Mouse (Mus musculus) C2C12 (cell line): Measurements from ENCODE around the gene Slc25a19. TPM values are rescaled to one million over a fixed set of nuclear protein-coding genes. Genes with fewer than 3 reads are reported as not detected.

Source experiments
- H3K27me3 ChIP-seq: one replicate; pipeline ENCODE4 v1.6.1; 2011; ENCODE audit not compliant: control insufficient read depth, insufficient read depth, insufficient read length
- H3K36me3 ChIP-seq: one replicate; pipeline ENCODE4 v1.6.1; 2011; ENCODE audit not compliant: control insufficient read depth, insufficient read depth
- H3K4me3 ChIP-seq: one replicate; pipeline ENCODE4 v1.5.1; 2011; ENCODE audit warnings: mild to moderate bottlenecking, control low read depth; ENCODE audit not compliant: poor library complexity, insufficient read depth, severe bottlenecking
- H3K79me2 ChIP-seq: one replicate; pipeline ENCODE4 v1.6.1; 2011; ENCODE audit not compliant: control insufficient read depth, insufficient read depth
- H3K79me3 ChIP-seq: one replicate; pipeline ENCODE4 v1.6.1; 2011; ENCODE audit warnings: low read depth, control low read depth
- H3ac ChIP-seq: one replicate; pipeline ENCODE3; 2011; ENCODE audit warnings: low read depth; ENCODE audit not compliant: control insufficient read depth, insufficient read length
- CEBPB ChIP-seq: IDR thresholded peaks from one replicate; pipeline ENCODE4 v1.6.1; 2011; ENCODE audit warnings: low read depth, mild to moderate bottlenecking, control low read depth, moderate library complexity
- CTCF ChIP-seq: IDR thresholded peaks from one replicate; pipeline ENCODE4 v1.5.1; 2011; ENCODE audit not compliant: control insufficient read depth, insufficient read depth, insufficient read length
- FOSL1 ChIP-seq: IDR thresholded peaks from one replicate; pipeline ENCODE4 v1.8.0; 2011; ENCODE audit warnings: mild to moderate bottlenecking, low read length; ENCODE audit not compliant: poor library complexity, insufficient read depth, severe bottlenecking
- MAX ChIP-seq: IDR thresholded peaks from one replicate; pipeline ENCODE4 v1.6.1; 2011; ENCODE audit warnings: mild to moderate bottlenecking, control low read depth
- MYOD1 ChIP-seq: IDR thresholded peaks from one replicate; pipeline ENCODE4 v1.6.1; 2011; ENCODE audit warnings: low read depth; ENCODE audit not compliant: control insufficient read depth, insufficient read length
- MYOG ChIP-seq: IDR thresholded peaks from one replicate; pipeline ENCODE4 v1.6.1; 2011; ENCODE audit not compliant: control insufficient read depth, insufficient read length; ENCODE audit errors: extremely low read depth
- USF1 ChIP-seq: IDR thresholded peaks from one replicate; pipeline ENCODE4 v1.6.1; 2011; ENCODE audit warnings: low read depth, mild to moderate bottlenecking, control low read depth, moderate library complexity
- polyA plus RNA-seq: library from polyadenylated mRNA; unstranded; fragments of >200 nt; fragmentation: generic; extraction: Trizol; gene quantifications from one replicate; pipeline ENCODE4 v1.2.1, GENCODE M21; 2012; ENCODE audit warnings: missing spikeins

The Slc25a19 gene
- polyA plus RNA-seq, 1 experiment, result 13.7 TPM

DNA sequence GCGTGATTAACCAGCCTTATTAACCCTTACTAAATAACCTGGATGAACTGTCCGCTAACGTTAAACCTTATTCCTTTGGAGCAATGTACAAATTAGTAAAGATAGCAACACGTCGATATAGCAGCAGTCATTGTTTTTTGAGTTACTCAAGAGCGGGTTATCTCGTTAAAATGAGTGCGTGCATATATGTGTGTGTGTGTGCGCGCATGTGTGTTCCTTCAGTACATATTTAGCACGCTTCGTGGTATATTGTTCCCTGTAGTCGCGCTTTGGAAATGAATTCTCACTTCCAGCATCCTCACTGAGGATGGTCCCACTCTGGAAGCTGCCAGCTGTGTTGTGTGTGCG is 25.0 kb downstream of the Slc25a19 start:
- Histone ChIP-seq H3K27me3 (no peaks in the 10 kb centered on the region), H3K79me2 (peaks cover 82% of the 10 kb centered on the region), H3ac (peak overlapping the region; percentile 97), H3K36me3 (peaks cover 42% of the 10 kb centered on the region), H3K79me3 (peaks cover 53% of the 10 kb centered on the region), H3K4me3 (peak overlapping the region; percentile 99)
- TF ChIP-seq MYOD1, result no peak
- no peak for TF ChIP-seq USF1
- no peak for TF ChIP-seq MAX
- no peak for TF ChIP-seq FOSL1
- TF ChIP-seq MYOG, result no peak
- TF ChIP-seq CEBPB, result no peak
- TF ChIP-seq CTCF, result no peak

DNA sequence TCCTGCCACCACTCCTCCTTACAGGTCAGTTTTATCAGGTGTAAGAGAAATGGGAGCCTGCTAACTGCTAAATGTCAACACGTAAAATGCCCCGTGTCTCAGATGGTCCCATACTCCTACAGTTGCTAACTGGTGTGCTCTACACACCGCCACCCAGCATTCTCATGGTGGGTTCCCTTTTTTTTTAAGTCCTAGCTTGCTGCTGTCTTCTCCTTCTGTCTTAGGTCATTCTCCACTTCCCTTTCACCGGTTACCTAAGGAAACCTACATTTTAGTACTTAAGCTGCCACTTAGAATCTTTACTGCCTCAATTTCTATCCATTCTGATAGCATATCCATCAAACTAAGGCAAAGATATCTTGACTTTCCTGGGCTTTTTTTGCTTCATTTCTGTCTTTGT is 26.9 kb downstream of the Slc25a19 start:
- TF ChIP-seq USF1, result no peak
- no peak for TF ChIP-seq MAX
- no peak for TF ChIP-seq MYOG
- TF ChIP-seq FOSL1, result no peak
- no peak for TF ChIP-seq CEBPB
- TF ChIP-seq MYOD1, result no peak
- TF ChIP-seq CTCF, result no peak
- peaks cover 61% of the 10 kb centered on the region for H3K79me3 ChIP-seq
- peaks cover 100% of the 10 kb centered on the region for H3K79me2 ChIP-seq
- no peak overlapping the region for H3K4me3 ChIP-seq
- no peaks in the 10 kb centered on the region for H3K27me3 ChIP-seq
- H3K36me3 ChIP-seq, result peaks cover 43% of the 10 kb centered on the region
- no peak overlapping the region for H3ac ChIP-seq

DNA sequence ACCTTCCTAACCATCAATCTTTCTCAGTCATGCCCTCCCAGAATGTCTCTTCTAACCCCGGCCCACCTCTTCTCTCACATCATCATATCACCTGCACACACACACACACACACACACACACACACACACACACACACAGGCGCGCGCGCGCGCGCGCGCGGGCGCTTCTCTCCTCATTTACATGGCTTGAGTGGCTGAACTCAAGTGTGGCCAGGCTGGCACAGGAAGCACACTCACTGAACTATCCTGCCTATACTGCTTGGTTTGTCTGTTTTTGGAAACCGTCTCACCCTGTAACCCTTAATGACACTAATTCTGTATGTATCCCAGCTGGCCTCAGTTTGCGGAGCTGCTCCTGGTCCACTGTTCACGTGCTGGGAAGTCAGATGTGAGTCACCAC is 27.4 kb downstream of the Slc25a19 start:
- Histone ChIP-seq H3K36me3 (peaks cover 43% of the 10 kb centered on the region), H3K4me3 (no peak overlapping the region), H3K79me2 (peaks cover 100% of the 10 kb centered on the region), H3ac (no peak overlapping the region), H3K27me3 (no peaks in the 10 kb centered on the region), H3K79me3 (peaks cover 61% of the 10 kb centered on the region)
- no peak for TF ChIP-seq CEBPB
- no peak for TF ChIP-seq CTCF
- TF ChIP-seq MYOG, result no peak
- no peak for TF ChIP-seq MYOD1
- TF ChIP-seq USF1, result no peak
- no peak for TF ChIP-seq MAX
- TF ChIP-seq FOSL1, result no peak

DNA sequence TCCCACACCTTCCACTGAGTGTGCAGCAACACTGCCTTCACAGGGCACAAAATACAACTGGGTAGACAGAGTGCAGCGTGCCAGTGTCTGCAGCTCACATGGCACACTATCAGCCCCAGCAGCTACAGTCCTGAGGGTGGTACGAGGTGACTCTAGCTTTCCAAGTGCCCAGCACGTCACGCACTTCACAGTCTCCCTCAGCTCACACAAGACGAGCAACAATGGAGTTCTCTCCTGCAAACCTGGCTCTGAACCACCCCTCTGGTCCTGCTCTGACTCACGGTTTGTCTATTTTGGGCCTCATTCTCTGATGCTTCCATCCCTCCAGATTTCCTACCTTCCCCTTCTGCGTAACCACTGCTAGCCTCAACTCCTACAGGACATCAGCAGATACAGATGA is 28.4 kb downstream of the Slc25a19 start:
- Histone ChIP-seq H3K36me3 (peaks cover 46% of the 10 kb centered on the region), H3ac (no peak overlapping the region)

DNA sequence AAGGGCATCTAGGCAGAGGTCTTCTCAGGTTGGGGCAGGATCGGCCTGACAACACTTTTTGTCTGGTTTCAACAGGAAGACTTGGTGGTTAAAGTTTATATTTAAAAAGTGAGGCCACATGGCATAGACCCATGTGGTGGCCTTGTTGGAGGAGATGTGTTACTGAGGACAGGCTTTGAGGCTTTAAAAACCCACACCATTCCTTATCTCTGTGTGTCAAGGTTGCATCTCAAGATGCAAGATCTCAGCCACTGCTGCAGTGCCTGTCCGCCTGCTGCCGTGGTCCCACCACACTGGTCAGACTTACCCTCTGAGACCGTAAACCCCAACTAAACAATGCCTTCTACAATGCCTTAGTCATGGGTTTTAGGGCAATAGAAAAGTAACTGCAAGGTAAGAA is 29.8 kb downstream of the Slc25a19 start:
- H3K4me3 ChIP-seq, result no peak overlapping the region
- H3K27me3 ChIP-seq, result no peaks in the 10 kb centered on the region
- H3ac ChIP-seq, result no peak overlapping the region
- H3K79me3 ChIP-seq, result peaks cover 54% of the 10 kb centered on the region
- TF ChIP-seq MYOD1 (no peak), FOSL1 (no peak), CTCF (no peak), MYOG (no peak), USF1 (no peak), CEBPB (no peak), MAX (no peak)
- H3K79me2 ChIP-seq, result peaks cover 81% of the 10 kb centered on the region
- H3K36me3 ChIP-seq, result peaks cover 58% of the 10 kb centered on the region

More for the DNA sequence above, 28.4 kb downstream of the Slc25a19 start:
- Histone ChIP-seq H3K27me3 (no peaks in the 10 kb centered on the region), H3K4me3 (no peak overlapping the region), H3K79me3 (peaks cover 61% of the 10 kb centered on the region), H3K79me2 (peaks cover 91% of the 10 kb centered on the region)
- TF ChIP-seq CEBPB, result no peak
- no peak for TF ChIP-seq CTCF
- TF ChIP-seq MYOG, result no peak
- TF ChIP-seq FOSL1, result no peak
- TF ChIP-seq MAX, result no peak

DNA sequence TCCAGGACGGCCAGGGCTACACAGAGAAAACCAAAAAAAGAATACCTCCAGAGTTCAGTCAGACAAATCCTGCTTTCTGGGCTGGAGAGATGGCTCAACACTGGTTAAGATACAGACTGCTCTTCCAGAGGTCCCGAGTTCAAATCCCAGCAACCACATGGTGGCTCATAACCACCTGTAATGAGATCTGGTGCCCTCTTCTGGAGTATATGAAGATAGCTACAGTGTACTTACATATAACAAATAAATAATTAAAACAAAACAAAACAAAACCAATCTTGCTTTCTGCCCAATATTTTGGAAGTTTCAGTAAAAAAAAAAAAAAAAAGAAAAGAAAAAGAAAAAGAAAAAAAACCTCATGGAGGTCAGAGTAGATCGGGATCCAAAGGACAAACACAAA is 32.9 kb downstream of the Slc25a19 start:
- Histone ChIP-seq H3K27me3 (no peaks in the 10 kb centered on the region), H3K79me2 (peaks cover 50% of the 10 kb centered on the region), H3K36me3 (peaks cover 82% of the 10 kb centered on the region), H3K79me3 (peaks cover 29% of the 10 kb centered on the region), H3K4me3 (no peak overlapping the region), H3ac (no peak overlapping the region)
- TF ChIP-seq FOSL1 (no peak), CTCF (no peak), MYOD1 (no peak), CEBPB (no peak), MAX (no peak), MYOG (no peak), USF1 (no peak)
